Mouse (Mus musculus) brain, embryonic 14.5 days (tissue): ENCODE results near the gene Hspbp1.

Source experiments
- CTCF ChIP-seq: fragments of 200-500 bp; IDR thresholded peaks from 2 replicates; pipeline ENCODE4 v1.5.1; 2012; ENCODE audit warnings: inconsistent platforms, mild to moderate bottlenecking, moderate library complexity, borderline replicate concordance; ENCODE audit not compliant: insufficient read depth, insufficient read length; ENCODE audit errors: extremely low read depth
- POLR2A ChIP-seq: fragments of 200-500 bp; IDR thresholded peaks from 2 replicates; pipeline ENCODE4 v1.6.1; 2012; ENCODE audit warnings: mild to moderate bottlenecking, inconsistent platforms, borderline replicate concordance; ENCODE audit not compliant: poor library complexity, insufficient read depth, insufficient read length, severe bottlenecking; ENCODE audit errors: extremely low read depth

GRCm38 (mm10) chr7:4636179-4636578 lies 48.7 kb downstream of the Hspbp1 start:
- TF ChIP-seq CTCF = no peak
- TF ChIP-seq POLR2A = no peak
